8 mouse cellular contexts compared by ENCODE assay signal in the genomic region with DNA sequence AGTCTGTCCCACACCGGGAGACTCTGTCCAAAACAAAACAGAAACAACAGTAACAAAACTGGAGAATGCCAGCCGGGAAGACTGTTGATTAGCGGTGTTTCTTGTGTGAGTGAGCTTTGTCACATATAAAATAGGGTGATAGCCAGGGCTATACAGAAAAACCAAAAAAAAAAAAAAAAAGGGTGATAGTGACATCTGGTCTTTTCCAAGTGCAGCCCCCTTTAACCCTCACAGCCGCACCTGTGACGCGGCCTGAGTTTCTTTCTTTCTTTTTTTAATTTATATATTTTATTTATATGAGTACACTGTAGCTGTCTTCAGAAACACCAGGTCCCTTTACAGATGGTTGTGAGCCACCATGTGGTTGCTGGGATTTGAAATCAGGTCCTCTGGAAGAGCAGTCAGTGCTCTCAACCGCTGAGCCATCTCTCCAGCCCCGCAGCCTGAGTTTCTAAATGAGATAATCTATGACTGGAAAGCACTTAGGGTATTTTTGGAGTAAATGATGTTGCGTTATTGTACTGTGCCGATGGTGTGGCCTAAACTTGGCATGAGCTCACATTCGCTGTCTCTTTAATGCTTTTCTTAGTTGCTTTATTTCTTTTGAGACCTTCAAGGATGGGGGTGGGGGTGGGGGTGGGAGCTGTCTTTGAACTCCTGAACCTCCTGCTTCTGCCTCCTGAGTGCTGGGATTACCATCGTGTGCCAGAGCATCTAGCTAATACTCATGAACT. TPM values are rescaled to one million over a fixed set of nuclear protein-coding genes. Genes with fewer than 3 reads are reported as not detected.
DNase-seq lines count a peak whose midpoint lies in the region; ATAC-seq and TF ChIP-seq lines count a peak whose summit lies in the region.

No protein-coding gene starts in this region.

- TF ChIP-seq CTCF in MEL (IDR thresholded peaks at IDR 0.05 in 2 of 3, conservative IDR thresholded peaks at IDR 0.05 in 1 of 3; ENCODE audit: control insufficient read depth in 1 of 3, insufficient read depth in 1 of 3, low read depth in 2 of 3, low read length in 3 of 3, poor library complexity in 1 of 3, severe bottlenecking in 1 of 3), result no peak

- ATAC-seq in heart, embryonic 13.5 days (ENCODE audit: extremely low read depth, insufficient number of reproducible peaks, low FRiP score, low TSS enrichment), result no peak
- no peak for ATAC-seq in heart, embryonic 16.5 days (replicated peaks; ENCODE audit: extremely low read depth, insufficient read depth, low FRiP score)
- ATAC-seq in megakaryocyte progenitor cell, adult 5-6 weeks (replicated peaks; ENCODE audit: poor library complexity), result no peak

- DNase-seq in heart, postnatal 36 days, result no peak
- peak; percentile 46 for DNase-seq in MEL (ENCODE audit: low read depth, low spot score)
- peak; percentile 54 for DNase-seq in midbrain, embryonic 10.5 days (ENCODE audit: low spot score)
- no peak for DNase-seq in urinary bladder, postnatal 14 days (ENCODE audit: low spot score)
- DNase-seq in ovary, adult 18-20 months (ENCODE audit: low spot score), result no peak

- TF ChIP-seq RAD21 in MEL (IDR thresholded peaks at IDR 0.05; ENCODE audit: low read depth, low read length), result no peak

- intact Hi-C loops in heart, postnatal 36 days (cut with DNase I), result loop anchor here (1.0 kb wide), 1 partner anchor 33 kb away; a partner anchor contains a TSS

- peak overlapping the region; percentile 81 for H3K4me2 ChIP-seq in heart, embryonic 13.5 days
- H3K4me2 ChIP-seq in heart, embryonic 16.5 days (ENCODE audit: low read depth, low read length), result peak overlapping the region; percentile 77

- no peaks in the 10 kb centered on the region for H3K9me3 ChIP-seq in heart, embryonic 13.5 days
- H3K9me3 ChIP-seq in MEL (replicated peaks; ENCODE audit: insufficient read depth, low read length), result no peaks in the 10 kb centered on the region
- no peaks in the 10 kb centered on the region for H3K9me3 ChIP-seq in heart, embryonic 16.5 days (replicated peaks; ENCODE audit: control insufficient read depth, low read length)
- H3K9me3 ChIP-seq in midbrain, embryonic 10.5 days (replicated peaks), result no peaks in the 10 kb centered on the region

- peaks cover 3% of the 10 kb centered on the region; the same call in 1 of the 2 replicates for H3K79me2 ChIP-seq in MEL (ENCODE audit: control insufficient read depth, insufficient read depth, low read length, poor library complexity)

- H3K4me1 ChIP-seq in heart, embryonic 13.5 days, result peaks cover 79% of the 10 kb centered on the region
- peaks cover 0 to 5% of the 10 kb centered on the region in 2 experiments; a peak in 2 of 4 replicates for H3K4me1 ChIP-seq in MEL (ENCODE audit: control insufficient read depth in 1 of 2, insufficient read depth in 2 of 2, low read length in 2 of 2)
- H3K4me1 ChIP-seq in heart, embryonic 16.5 days (ENCODE audit: control insufficient read depth, insufficient read depth, low read length), result peaks cover 42% of the 10 kb centered on the region
- H3K4me1 ChIP-seq in midbrain, embryonic 10.5 days, result peaks cover 99% of the 10 kb centered on the region

- WGBS in heart, embryonic 13.5 days, result 27% methylated on average over 12 of the region's 12 CpGs
- WGBS in heart, embryonic 16.5 days, result 23% methylated on average over 12 of the region's 12 CpGs
- WGBS in midbrain, embryonic 10.5 days, result 19% methylated on average over 12 of the region's 12 CpGs

- TF ChIP-seq EP300 in MEL (IDR thresholded peaks at IDR 0.05; ENCODE audit: low read depth in 1 of 2, low read length in 2 of 2), result 0 out of 4 replicates have a peak, but pooled peaks of 1 of the 2 experiments have one; percentile 3

- H3K27ac ChIP-seq in heart, embryonic 13.5 days (replicated peaks), result peak overlapping the region; percentile 98
- H3K27ac ChIP-seq in MEL (ENCODE audit: control insufficient read depth, low read depth, low read length), result peak overlapping the region; percentile 97
- peak overlapping the region; percentile 96 for H3K27ac ChIP-seq in heart, embryonic 16.5 days (ENCODE audit: low read length)
- H3K27ac ChIP-seq in midbrain, embryonic 10.5 days (replicated peaks), result peak overlapping the region; percentile 95

- no peaks in the 10 kb centered on the region for H3K27me3 ChIP-seq in heart, embryonic 13.5 days (replicated peaks)
- H3K27me3 ChIP-seq in MEL (ENCODE audit: control insufficient read depth in 1 of 2, insufficient read depth in 2 of 2, low read length in 2 of 2), result no peaks in the 10 kb centered on the region; a peak in 1 of 4 replicates
- H3K27me3 ChIP-seq in heart, embryonic 16.5 days (ENCODE audit: control insufficient read depth, insufficient read depth, low read length), result no peaks in the 10 kb centered on the region
- H3K27me3 ChIP-seq in midbrain, embryonic 10.5 days (ENCODE audit: low read depth, poor library complexity, severe bottlenecking), result no peaks in the 10 kb centered on the region; the same call in 1 of the 2 replicates

- TF ChIP-seq POLR2A in MEL (IDR thresholded peaks at IDR 0.05; ENCODE audit: control insufficient read depth in 1 of 2, insufficient read depth in 1 of 2, low read depth in 1 of 2, low read length in 2 of 2, poor library complexity in 1 of 2), result no peak

- H3K4me3 ChIP-seq in heart, embryonic 13.5 days, result peak overlapping the region; percentile 63
- H3K4me3 ChIP-seq in MEL (ENCODE audit: control insufficient read depth in 1 of 2, insufficient read depth in 1 of 2, low read depth in 2 of 2, low read length in 2 of 2), result peak overlapping the region; percentile 74 to 95
- peak overlapping the region; percentile 63 for H3K4me3 ChIP-seq in heart, embryonic 16.5 days (ENCODE audit: low read length)
- peak overlapping the region; percentile 63 for H3K4me3 ChIP-seq in midbrain, embryonic 10.5 days

- no peaks in the 10 kb centered on the region for H3K36me3 ChIP-seq in heart, embryonic 13.5 days
- peaks cover 0 to 3% of the 10 kb centered on the region in 2 experiments; a peak in 2 of 4 replicates for H3K36me3 ChIP-seq in MEL (ENCODE audit: control insufficient read depth in 1 of 2, insufficient read depth in 2 of 2, low read length in 2 of 2)
- no peaks in the 10 kb centered on the region for H3K36me3 ChIP-seq in heart, embryonic 16.5 days (ENCODE audit: control insufficient read depth, insufficient read depth)
- H3K36me3 ChIP-seq in midbrain, embryonic 10.5 days, result peaks cover 14% of the 10 kb centered on the region

- H3K9ac ChIP-seq in heart, embryonic 13.5 days, result peak overlapping the region; percentile 90
- H3K9ac ChIP-seq in MEL (ENCODE audit: control insufficient read depth, low read depth, low read length, poor library complexity, severe bottlenecking), result peak overlapping the region; percentile 93
- H3K9ac ChIP-seq in heart, embryonic 16.5 days (ENCODE audit: low read length), result peak overlapping the region; percentile 81

TF ChIP-seq in MEL, 35 proteins besides CTCF, POLR2A, EP300 and RAD21 (continues in another document):
- TF ChIP-seq MYB (IDR thresholded peaks at IDR 0.05; ENCODE audit: low read depth, low read length) (no peak), MYC (IDR thresholded peaks at IDR 0.05; ENCODE audit: low read depth, low read length) (peak; percentile 5; the same call in 1 of the 2 replicates), TBP (IDR thresholded peaks at IDR 0.05; ENCODE audit: low read depth, low read length) (peak; percentile 59; the same call in 1 of the 2 replicates)

RNA-seq across cellular contexts. Expression of a gene that starts 32.6 kb away (rescaled TPM):
- 1,012 and 1,030 TPM in 2 replicates for polyA plus RNA-seq in heart, embryonic 13.5 days (2015; fragmentation: Nextera tagmentation; extraction: Ambion mirVana)
- 10 to 100 TPM; 73.0 to 74.5 TPM for total RNA-seq in heart, postnatal 36 days (2021)
- 112 and 133 TPM in 2 replicates for total RNA-seq in MEL (2012; rRNA removed)
- 10 to 100 TPM in 1 of 2 experiments, not detected in 1; 83.6 TPM for polyA plus RNA-seq in MEL (2012; ENCODE audit: insufficient read depth in 1 of 2, insufficient read length in 2 of 2, low read depth in 1 of 2, low replicate concordance in 2 of 2, missing spikeins in 1 of 2)
- 727 and 789 TPM in 2 replicates for polyA plus RNA-seq in heart, embryonic 16.5 days (2015; fragmentation: Nextera tagmentation; extraction: Ambion mirVana)
- polyA plus RNA-seq in midbrain, embryonic 10.5 days (2016; fragmentation: Nextera tagmentation; extraction: Ambion mirVana), result 4,467 and 6,520 TPM in 2 replicates
- 30.3 and 33.5 TPM in 2 replicates for total RNA-seq in megakaryocyte progenitor cell, adult 5-6 weeks (2015)
- total RNA-seq in megakaryocyte progenitor cell, adult 5-6 weeks (2017), result 15.3 and 22.2 TPM in 2 replicates

RNA-seq across cellular contexts. Expression of a gene that starts 32.8 kb away (rescaled TPM):
- polyA plus RNA-seq in heart, embryonic 13.5 days (2015; fragmentation: Nextera tagmentation; extraction: Ambion mirVana), result not detected in 2 replicates
- total RNA-seq in heart, postnatal 36 days (2021), result not detected
- total RNA-seq in MEL (2012; rRNA removed), result not detected in 2 replicates
- not detected for polyA plus RNA-seq in MEL (2012; ENCODE audit: insufficient read depth in 1 of 2, insufficient read length in 2 of 2, low read depth in 1 of 2, low replicate concordance in 2 of 2, missing spikeins in 1 of 2)
- polyA plus RNA-seq in heart, embryonic 16.5 days (2015; fragmentation: Nextera tagmentation; extraction: Ambion mirVana), result not detected in 2 replicates
- polyA plus RNA-seq in midbrain, embryonic 10.5 days (2016; fragmentation: Nextera tagmentation; extraction: Ambion mirVana), result not detected in 2 replicates
- total RNA-seq in megakaryocyte progenitor cell, adult 5-6 weeks (2015), result 0.69 and 1.1 TPM in 2 replicates
- total RNA-seq in megakaryocyte progenitor cell, adult 5-6 weeks (2017), result not detected in 2 replicates

RNA-seq across cellular contexts. Expression of a gene that starts 43.5 kb away (rescaled TPM):
- polyA plus RNA-seq in heart, embryonic 13.5 days (2015; fragmentation: Nextera tagmentation; extraction: Ambion mirVana), result 150 and 158 TPM in 2 replicates
- total RNA-seq in heart, postnatal 36 days (2021), result 10 to 100 TPM; 29.7 to 33.9 TPM
- total RNA-seq in MEL (2012; rRNA removed), result 163 and 201 TPM in 2 replicates
- 100 to 1,000 TPM in 1 of 2 experiments, not detected in 1; 129 TPM for polyA plus RNA-seq in MEL (2012; ENCODE audit: insufficient read depth in 1 of 2, insufficient read length in 2 of 2, low read depth in 1 of 2, low replicate concordance in 2 of 2, missing spikeins in 1 of 2)
- 130 and 149 TPM in 2 replicates for polyA plus RNA-seq in heart, embryonic 16.5 days (2015; fragmentation: Nextera tagmentation; extraction: Ambion mirVana)
- polyA plus RNA-seq in midbrain, embryonic 10.5 days (2016; fragmentation: Nextera tagmentation; extraction: Ambion mirVana), result 118 and 129 TPM in 2 replicates
- 187 and 190 TPM in 2 replicates for total RNA-seq in megakaryocyte progenitor cell, adult 5-6 weeks (2015)
- total RNA-seq in megakaryocyte progenitor cell, adult 5-6 weeks (2017), result 79.3 and 105 TPM in 2 replicates

RNA-seq across cellular contexts. Expression of a gene that starts 51.8 kb away (rescaled TPM):
- 1,584 and 1,655 TPM in 2 replicates for polyA plus RNA-seq in heart, embryonic 13.5 days (2015; fragmentation: Nextera tagmentation; extraction: Ambion mirVana)
- 100 to 1,000 TPM; 130 to 145 TPM for total RNA-seq in heart, postnatal 36 days (2021)
- total RNA-seq in MEL (2012; rRNA removed), result 1,577 and 1,672 TPM in 2 replicates
- polyA plus RNA-seq in MEL (2012; ENCODE audit: insufficient read depth in 1 of 2, insufficient read length in 2 of 2, low read depth in 1 of 2, low replicate concordance in 2 of 2, missing spikeins in 1 of 2), result 1,000 to 10,000 TPM in 1 of 2 experiments, not detected in 1; 1,861 TPM
- polyA plus RNA-seq in heart, embryonic 16.5 days (2015; fragmentation: Nextera tagmentation; extraction: Ambion mirVana), result 1,504 and 1,594 TPM in 2 replicates
- polyA plus RNA-seq in midbrain, embryonic 10.5 days (2016; fragmentation: Nextera tagmentation; extraction: Ambion mirVana), result 2,448 and 2,588 TPM in 2 replicates
- total RNA-seq in megakaryocyte progenitor cell, adult 5-6 weeks (2015), result 2,787 and 2,962 TPM in 2 replicates
- 767 and 827 TPM in 2 replicates for total RNA-seq in megakaryocyte progenitor cell, adult 5-6 weeks (2017)

Comparison
In these comparisons a context has a peak if more than half of its experiments do, and no peak if none do; other contexts are left out.
1. DNase-seq: peak in MEL (single experiment) and midbrain, embryonic 10.5 days (single experiment); none in heart, postnatal 36 days (0 of 2), urinary bladder, postnatal 14 days (single experiment) and ovary, adult 18-20 months (single experiment).
2. Peak in every context shown above with its lines, with median percentiles within 50 percentile points of each other: H3K27ac ChIP-seq, H3K4me3 ChIP-seq and H3K9ac ChIP-seq.